Mouse (Mus musculus) right cerebral cortex, postnatal 36 days (tissue): ENCODE data around the gene Prkcq.

Experiments
- DNase-seq, 2 experiments: peaks; one replicate each; pipeline ENCODE4 v3.0.0; 2022; ENCODE audit warnings: low spot score in 2 of 2, mixed read lengths in 1 of 2

Gene Prkcq

DNA sequence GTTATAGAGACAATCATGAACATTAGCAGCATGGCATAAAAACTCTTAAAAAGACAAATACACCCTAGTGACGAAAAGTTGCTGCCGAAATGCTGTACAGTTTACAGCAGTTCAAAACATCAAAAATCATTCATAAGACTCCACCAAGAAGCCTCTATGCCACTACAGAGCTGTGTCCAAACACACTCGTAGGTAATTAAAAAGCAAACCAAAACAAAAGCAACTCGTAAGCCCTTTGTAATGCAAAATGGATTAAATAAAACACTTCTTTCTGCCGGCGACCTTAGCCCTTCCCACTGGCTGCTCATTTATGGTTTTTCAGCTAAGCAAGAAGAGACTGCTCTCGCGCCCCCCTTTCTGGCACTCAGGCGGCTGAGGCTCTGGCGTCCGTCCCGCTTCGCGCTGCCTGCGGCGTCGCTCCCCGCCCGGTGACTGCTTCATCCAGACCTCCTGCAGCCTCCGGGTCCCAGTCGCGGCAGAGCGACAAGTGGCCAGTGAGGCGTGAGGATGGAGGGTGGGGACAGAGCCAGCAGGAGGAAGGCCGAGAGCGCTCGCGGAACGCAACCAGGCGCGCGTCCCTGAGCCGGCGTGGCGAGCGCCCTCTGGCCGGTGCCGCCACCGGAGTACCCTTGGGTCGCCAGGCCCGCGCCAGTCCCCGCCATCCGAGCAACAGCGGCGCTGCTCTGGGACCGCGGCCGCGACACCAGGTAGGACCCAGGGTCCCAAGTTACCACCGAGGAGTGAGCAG, at the start of gene Prkcq:
Gene Prkcq, plus strand, starts transcription at position 355 of the 748 bp plus-strand sequence.
- peak; percentile 14 to 16 for DNase-seq

DNA sequence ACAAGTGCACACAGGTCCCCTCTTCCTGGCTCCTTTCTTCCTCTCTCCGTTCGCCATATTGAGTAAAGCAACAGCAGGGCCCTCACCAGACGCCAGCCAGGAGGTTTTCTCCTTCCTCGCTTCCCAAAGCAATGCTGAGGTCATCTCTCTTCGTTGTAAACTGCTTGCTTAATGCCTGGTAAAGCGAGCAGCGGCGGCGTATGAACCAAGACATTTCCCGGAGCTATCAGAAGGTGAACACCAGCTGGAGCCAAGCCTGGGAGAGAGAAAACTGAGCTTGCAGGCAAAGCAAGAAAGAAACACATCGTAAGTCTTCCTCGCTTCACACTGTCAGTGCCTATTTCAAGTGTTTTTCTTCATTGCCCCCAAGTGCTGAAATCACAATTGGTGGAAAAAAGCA, 41.0 kb upstream of the Prkcq start:
- no peak for DNase-seq

DNA sequence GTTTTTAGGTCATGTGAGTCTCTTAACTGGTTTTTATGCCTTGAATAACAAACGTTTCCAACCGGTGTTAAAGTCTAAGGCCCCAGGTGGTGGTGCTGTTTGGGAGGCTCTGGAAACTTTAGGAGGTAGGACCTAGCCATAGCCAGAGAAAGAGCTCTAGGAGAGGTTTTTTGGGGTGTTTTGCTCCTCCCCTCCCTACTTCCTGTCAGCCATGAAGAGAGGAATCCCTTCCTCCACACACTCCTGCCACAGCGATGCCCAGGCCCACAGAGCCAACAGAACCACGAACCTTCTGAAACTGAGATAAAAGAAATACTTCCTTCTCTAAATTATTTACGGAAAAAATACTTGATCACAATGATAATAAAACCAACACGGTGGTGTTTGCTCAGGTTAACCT, 36.2 kb upstream of the Prkcq start:
- DNase-seq = no peak

DNA sequence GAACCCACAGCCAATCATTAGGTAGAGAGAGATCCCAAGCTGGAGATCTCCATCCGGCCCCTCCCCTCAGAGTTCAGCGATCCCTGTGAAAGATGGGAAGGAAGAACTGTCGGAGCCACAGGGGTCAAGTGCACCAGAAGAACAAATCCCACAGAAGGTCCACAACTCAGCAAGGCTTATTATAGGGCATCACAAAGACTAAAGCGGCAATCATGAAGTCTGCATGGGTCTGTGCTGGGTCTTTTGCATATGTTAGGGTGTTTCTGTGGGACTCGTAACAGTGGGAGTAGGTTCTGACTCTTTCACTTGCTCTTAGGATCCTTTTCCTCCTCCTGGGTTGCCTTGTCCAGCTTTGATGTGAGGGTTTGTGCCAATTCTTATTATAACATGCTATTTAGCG, 33.8 kb upstream of the Prkcq start:
- no peak for DNase-seq

DNA sequence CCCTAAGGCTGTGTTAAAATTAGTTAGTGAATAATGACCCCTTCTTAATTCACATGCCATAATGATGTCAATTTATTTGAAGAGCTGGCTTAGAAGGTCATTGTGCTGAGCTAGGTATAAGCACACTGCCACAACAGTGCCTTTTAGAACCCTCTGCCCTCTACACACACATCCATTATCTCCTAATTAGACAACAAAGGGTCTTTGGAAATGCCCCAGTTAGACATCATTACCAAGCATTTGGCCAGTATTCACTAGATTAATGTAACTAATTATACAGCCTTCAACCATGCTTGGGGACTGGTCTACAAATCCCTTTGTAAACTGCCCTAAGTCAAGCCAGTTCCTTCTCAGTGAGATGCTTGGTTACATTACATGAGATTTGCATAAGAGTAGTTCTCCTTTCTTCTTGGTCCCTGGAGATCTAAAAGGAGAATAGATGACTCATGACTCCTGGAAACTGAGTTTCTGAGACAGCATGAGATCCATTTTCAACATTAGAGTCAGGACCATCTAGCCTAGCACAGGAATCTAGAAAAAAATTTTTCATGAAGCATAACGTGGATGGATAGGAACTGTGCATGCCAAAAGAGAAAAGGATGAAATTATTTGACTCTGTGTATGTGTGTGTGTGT, 32.3 kb upstream of the Prkcq start:
- DNase-seq = no peak

DNA sequence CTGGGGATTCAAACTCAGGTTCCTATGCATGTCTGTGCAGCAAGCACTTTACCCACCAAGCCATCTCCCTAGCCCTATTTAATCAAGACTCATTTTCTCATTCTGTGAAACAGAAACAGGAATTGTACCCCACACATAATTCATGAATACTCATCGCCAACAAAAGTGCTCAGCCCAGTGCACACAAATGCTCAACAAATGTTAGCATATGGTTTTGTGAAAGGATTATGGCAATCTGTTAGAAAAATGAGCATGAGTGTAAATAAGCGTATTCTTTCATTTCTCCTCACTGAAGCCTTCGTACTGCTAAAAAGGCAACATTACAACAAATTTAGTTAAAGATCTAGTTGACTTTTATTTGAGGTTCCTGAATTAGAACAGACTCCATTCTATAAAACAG, 31.5 kb upstream of the Prkcq start:
- DNase-seq = no peak

DNA sequence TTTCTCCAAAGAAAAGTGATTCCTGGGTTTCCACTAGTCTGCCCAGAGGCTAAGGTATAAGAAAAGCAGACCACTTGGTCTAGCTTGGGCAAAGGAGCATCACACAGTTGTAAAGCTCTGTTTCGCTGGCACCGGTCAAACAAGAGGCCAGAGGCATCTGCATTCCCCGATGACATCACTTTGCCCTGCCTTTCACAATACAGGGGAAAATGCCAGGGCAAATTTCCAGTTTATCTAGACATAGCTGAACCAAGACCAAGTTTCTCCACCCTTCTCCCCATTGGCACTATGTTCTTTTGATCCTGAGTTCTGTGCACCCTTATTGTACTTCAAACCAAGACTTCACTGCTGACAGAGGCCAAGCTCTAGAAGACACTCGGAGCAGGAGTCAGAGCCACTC, 22.8 kb upstream of the Prkcq start:
- DNase-seq = no peak

DNA sequence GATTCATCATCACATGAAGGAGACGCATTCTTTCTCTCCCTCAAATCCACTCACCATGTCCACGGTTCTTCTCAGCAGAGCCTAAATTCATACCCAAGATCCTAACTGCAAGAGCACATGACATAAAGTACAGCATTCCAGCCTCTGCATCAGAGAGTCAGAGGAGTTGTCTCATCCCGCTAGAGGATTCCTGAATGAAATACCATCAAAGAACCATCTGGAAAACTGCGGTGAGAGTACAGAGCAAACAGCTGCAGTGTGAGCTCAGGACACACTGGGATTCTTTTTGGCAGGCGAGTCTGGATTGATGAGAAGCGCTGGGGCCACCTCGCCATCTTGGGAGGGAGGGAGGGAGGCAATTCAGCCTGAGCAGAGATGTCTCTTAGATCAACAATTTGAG, 20.9 kb upstream of the Prkcq start:
- DNase-seq = no peak

DNA sequence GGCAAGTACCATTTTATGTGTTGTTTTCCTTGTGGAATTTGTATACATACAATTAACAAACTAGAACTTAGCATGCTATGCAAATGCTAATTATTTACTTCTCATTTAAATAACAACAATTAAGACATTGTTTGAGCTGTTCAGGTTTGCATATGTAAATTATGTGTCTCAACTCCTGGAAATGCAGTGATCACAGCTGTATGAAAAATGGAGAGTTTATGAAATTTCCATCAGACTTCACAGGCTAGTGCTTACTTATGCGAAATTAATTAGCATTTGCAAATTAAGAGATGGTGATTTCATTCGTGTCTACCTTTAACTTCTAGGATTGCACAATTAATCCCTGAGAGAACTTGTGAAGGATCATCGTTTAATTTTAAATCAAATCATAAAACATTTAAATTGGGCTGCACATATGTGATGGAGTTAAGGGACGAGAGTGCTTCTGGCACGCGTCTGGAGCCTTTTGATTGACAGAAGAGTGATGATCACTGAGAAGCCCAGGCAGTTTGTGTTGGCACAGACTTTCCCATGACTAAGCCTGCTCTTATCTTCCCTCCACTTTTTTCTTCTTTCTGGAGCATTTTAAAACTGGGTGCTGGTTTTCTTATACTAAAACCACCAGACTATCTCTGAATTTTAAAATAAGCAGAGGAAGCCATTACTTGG, 20.1 kb upstream of the Prkcq start:
- DNase-seq = no peak

DNA sequence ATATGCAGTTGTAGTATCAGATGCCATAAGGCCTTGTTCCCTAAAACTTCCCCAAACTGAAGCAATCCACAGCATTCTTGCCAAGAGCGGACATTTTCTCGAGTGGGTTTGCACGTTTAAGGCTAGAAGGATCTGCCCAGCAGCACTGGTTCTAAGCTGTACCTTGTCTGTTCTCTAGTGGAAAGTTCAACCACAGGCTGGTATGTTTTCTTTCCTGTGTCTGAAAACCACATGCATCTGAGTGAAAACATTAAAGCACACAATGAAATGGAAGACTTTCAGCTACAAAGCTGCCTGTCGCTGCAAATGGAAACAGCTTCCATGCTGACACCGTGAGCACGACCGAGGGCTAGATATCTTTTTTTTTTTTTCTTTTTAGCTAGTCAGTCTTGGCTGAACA, 12.3 kb upstream of the Prkcq start:
- DNase-seq = no peak

DNA sequence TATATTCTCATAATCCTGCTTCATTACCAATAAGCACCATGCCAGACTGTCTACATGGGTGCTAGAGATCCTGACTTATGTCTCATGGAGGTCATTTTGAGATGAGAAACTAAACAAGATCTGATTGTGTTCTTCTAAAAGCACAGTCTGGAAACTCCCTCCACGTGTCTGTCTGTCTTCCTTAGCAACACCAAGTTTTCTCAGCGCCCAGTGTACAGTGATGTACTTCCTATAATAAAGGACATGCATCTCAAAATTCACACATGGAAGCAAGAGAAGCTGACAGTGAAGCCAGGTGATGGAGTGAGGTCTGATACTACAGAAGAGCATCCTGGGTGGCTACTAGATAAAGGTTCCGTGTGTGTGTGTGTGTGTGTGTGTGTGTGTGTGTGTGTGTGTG, 11.2 kb upstream of the Prkcq start:
- DNase-seq = no peak

DNA sequence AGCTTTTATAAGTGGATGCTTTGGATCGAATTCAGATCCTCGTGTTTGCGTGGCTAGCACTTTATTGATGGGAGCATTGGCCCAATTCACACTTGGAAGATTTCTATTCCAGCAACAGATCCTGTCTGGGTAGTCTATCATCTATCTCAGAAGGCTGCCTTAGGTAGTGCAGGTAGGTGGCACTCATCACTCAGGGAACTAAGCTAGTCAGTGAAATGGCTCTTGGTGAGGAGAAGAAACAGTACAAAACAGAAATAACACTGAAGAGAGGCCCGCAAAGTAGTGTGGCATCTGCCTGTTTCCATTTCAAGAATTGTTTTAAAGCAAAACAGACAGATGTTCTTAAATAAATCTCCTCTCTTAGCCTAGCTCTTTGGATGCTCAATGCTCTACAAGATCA, 10.6 kb upstream of the Prkcq start:
- DNase-seq = no peak

DNA sequence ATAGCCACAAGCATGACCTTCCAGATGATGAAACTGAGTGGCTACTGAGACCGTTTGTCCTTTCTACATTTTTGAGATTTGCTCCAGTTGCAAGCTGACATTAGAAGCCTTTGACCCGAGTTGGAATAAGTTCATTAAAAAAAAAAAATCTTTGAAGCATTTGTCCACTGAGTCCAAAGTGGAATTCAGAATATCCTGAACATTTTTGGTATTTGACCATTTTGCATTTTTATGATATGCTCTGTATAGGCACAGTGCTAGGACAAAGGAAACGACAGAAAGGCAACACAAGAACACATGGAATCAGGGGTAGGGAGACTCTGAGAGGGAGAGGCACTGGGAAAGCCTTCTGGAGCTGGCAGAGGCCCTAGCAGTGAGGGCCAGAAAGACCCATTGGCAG, 9.2 kb upstream of the Prkcq start:
- DNase-seq = no peak

DNA sequence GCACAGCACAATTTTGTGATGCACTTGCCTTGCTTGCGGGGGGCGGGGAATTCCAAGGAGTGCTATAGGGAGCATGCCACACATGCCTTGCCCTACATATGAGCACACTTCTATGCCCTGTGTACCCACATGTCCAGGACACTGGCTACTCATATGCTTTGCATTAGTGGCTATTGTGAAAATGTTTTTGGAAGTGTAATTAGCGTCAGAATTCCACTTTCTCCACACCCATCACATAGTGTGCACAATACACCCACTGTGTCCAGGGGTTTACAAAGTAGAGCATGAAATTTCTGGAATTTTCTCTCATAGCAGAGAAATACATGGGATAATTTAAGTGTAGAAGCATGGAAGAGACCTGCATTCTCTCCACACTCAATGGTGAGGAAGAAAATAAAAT, 7.7 kb upstream of the Prkcq start:
- DNase-seq = no peak

DNA sequence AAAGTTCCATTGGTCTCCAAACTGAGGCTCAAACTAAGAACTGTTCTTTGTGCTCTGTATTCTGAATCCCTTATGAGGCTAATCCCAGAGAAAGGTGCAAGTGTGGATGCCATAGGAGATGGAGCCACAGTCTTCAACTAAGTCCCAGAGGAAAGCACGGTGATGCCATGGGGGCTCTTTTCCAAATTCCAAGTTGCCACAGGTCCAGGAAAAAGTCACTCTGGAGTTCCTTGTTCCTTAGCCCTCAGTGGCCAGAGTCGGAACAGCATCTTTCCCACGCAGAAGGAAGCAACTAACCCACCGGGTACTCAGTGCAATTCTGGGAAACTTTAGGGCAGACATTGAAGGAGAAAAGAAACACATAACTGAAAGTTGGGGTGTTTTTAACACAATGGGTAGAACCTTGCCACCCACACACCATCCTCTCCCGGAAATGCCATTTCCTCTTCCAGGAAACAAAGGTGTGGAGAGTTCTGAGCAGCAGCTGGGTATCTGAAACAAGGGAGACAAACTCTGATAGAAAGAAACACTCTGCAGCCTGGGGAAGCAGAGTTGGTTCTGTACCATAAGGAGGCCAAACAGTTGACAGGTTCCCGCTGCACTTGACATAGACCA, 2.1 kb upstream of the Prkcq start:
- DNase-seq = no peak

DNA sequence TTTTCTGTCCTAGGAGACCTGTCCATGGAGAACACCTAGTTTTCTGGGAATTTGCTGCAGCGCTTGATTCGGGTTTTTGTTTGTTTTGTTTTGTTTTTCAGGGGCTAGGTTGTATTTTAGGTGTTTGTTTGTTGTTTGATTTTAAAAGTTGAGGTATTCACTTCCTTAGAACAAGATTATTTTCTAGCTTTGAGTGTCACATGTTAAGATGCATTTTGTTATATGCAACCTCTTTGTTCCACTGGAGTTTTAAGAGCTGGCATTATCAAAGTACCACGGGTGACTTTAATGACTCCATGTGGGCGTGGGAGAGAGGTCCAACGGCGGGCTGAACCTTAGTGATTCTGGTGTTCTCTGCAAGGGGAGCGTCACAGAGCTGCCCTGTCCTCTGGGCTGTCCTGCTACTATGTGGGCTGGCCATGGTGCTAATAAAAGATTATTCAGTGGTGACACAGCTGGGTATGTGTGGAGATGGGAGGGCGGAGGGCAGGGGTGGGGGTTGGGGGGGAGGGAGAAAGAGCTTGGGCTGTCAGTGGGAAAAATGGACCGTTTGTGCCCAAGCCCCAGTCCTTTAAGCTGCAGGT, 1.0 kb downstream of the Prkcq start:
- DNase-seq = peak in 1 of 2 experiments; percentile 3

DNA sequence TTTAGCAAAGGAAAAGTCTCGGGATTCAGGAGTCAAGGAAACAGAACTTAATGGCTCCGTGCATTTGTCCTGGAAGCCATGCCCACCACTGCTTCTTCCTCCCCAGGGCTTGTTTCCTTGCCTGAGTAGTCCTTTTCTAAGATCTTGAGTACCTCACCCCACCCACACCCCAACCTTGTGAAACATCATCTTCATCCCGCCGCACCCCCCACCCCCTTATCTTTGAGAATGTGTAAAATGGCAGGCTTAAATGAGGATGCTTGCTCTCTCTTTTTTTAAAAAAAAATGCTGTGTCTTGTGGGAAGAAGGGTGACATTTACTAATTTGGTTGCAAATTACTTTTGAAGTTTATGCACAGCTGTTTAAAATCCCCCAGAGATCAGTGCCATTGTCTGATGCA, 1.6 kb downstream of the Prkcq start:
- DNase-seq = no peak

DNA sequence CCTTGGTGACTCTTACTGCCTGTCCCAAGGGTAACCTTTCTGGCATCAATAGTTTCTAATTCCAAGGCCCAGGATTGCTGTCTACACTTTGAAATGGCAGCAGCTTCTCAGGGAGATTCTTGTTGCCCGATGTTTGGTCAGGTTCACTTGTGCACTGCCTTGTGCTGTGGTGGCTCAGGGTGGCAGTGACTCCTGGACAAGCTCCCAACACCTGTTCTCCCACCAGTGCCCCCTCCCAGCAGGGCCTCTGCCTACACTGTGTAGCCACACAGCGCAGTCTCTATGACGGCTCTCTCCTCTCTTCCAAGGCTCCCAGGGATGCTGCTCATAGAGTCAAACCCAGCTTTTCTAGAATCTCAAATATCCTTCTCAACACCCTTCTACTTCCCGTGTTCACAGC, 2.2 kb downstream of the Prkcq start:
- no peak for DNase-seq

DNA sequence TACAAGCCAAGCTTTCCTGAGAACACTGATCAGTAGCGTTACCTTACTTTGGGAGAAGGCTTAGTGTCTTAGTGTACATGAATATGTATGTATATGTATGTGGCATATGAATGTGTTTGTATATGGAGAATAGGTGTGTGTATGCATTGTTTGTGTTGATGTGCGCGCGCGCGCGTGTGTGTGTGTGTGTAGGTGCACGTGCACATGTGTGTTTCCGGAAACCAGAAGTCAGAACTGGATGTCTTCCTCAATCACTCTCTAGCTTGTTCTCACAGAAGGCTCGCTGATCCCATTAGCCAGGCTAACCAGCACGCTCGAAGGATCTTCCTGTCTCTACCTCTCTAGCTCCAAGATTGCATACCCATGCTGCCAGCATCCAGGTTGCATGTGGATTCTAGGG, 6.0 kb downstream of the Prkcq start:
- DNase-seq = no peak

DNA sequence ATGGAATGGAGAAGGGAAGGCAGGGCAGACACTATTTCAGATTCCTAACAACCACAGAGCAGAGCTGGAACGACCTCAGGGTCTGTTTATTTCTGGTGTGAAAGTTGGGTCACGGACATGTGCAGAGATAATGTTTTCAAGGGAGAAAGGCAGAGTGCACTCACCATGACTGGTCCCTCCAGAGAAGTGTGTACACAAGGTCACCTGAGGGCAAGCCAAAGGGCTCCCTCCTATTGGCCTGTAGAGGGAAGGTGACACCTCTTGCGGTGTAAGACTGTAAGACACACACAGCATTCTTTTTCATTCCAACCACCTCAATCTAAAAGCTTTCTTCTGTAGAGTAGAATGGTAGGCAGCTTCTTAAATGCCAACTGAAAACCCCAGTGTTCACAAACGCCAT, 9.6 kb downstream of the Prkcq start:
- no peak for DNase-seq

DNA sequence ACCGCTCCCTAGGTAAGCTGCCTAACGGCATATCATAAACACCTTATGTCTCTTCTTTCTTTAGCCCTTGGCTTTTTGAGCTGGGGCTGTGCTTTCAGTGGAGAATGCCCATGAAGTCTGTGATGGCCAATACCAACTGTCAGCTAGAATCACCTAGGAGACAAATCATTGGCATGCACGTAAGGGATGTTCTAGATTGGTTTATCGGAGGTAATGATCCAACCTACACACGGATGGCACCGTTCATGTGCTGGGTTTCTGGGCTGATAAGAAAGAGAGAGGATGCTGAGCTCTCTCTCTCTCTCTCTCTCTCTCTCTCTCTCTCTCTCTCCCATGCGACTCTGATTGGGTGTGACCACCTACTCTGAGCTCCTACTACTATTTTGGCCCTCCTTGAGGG, 10.2 kb downstream of the Prkcq start:
- no peak for DNase-seq

DNA sequence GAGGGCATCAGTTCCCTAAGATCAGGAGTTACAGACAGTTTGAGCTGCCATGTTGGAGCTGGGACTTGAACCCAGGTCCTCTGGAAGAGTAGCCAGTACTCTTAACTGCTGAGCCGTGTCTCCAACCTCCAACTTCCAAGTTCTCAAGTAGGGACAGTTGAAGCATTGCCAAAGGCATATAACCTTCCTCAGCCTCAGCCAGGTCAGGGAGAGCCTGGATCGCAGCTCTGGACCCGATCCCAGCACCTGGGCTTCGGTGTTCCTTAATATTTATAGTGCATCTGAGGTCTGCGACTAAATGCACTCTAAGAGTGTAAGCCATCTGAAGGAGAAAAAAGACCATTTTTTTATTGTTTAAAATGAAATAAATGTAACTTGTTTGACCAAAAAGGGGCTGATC, 12.1 kb downstream of the Prkcq start:
- DNase-seq = no peak
